Mouse (Mus musculus): Measurements from ENCODE around the gene Slc12a6. TPM values are rescaled to one million over a fixed set of nuclear protein-coding genes. Genes with fewer than 3 reads are reported as not detected.

The Slc12a6 gene
- polyA plus RNA-seq, 1 experiment from 2014 or later, result 16.5 TPM

GRCm38 (mm10) chr2:112239212-112239934 lies 26.3 kb upstream of the Slc12a6 start, which contains the start of gene Lpcat4:
Gene Lpcat4, plus strand, starts transcription at chr2:112239468.
- Histone ChIP-seq H3K27me3 (replicated peaks; ENCODE audit: control insufficient read depth, insufficient read depth, low read length) (no peaks in the 10 kb centered on the region), H3K4me2 (ENCODE audit: low read depth, low read length) (peak within 1 kb of the TSS; percentile 88), H3K9ac (ENCODE audit: low read depth, low read length) (peak within 1 kb of the TSS; percentile 83), H3K4me3 (ENCODE audit: low read depth, low read length) (peak within 1 kb of the TSS; percentile 80), H3K9me3 (ENCODE audit: control insufficient read depth, low read length) (no peaks in the 10 kb centered on the region), H3K36me3 (ENCODE audit: control insufficient read depth, insufficient read depth, low read length) (peaks cover 8% of the 10 kb centered on the region; the same call in 1 of the 2 replicates), H3K4me1 (ENCODE audit: control insufficient read depth, insufficient read depth, low read length) (peaks cover 5% of the 10 kb centered on the region; the same call in 1 of the 2 replicates), H3K27ac (replicated peaks; ENCODE audit: low read depth, low read length) (peak within 1 kb of the TSS; percentile 92)
- DNase-seq (ENCODE audit: low spot score) (peak; percentile 91), ATAC-seq (ENCODE audit: low read depth) (peak; percentile 91)
- under 1% methylated on average over 36 of the region's 94 CpGs for WGBS

GRCm38 (mm10) chr2:112239935-112240721 lies 25.5 kb upstream of the Slc12a6 start:
- DNase-seq (ENCODE audit: low spot score), result peak; percentile 34
- Histone ChIP-seq H3K4me1 (ENCODE audit: control insufficient read depth, insufficient read depth, low read length) (peaks cover 5% of the 10 kb centered on the region; the same call in 1 of the 2 replicates), H3K27me3 (replicated peaks; ENCODE audit: control insufficient read depth, insufficient read depth, low read length) (no peaks in the 10 kb centered on the region), H3K4me3 (ENCODE audit: low read depth, low read length) (peak overlapping the region; percentile 80), H3K9me3 (ENCODE audit: control insufficient read depth, low read length) (no peaks in the 10 kb centered on the region), H3K4me2 (ENCODE audit: low read depth, low read length) (peak overlapping the region; percentile 88), H3K27ac (replicated peaks; ENCODE audit: low read depth, low read length) (peak overlapping the region; percentile 92; the same call in 1 of the 2 replicates), H3K9ac (ENCODE audit: low read depth, low read length) (peak overlapping the region; percentile 83), H3K36me3 (ENCODE audit: control insufficient read depth, insufficient read depth, low read length) (peaks cover 15% of the 10 kb centered on the region; the same call in 1 of the 2 replicates)
- ATAC-seq (ENCODE audit: low read depth), result peak; percentile 38
- under 1% methylated on average over 20 of the region's 28 CpGs for WGBS

GRCm38 (mm10) chr2:112241787-112242186 lies 23.8 kb upstream of the Slc12a6 start:
- Histone ChIP-seq H3K9ac (ENCODE audit: low read depth, low read length) (no peak overlapping the region), H3K36me3 (ENCODE audit: control insufficient read depth, insufficient read depth, low read length) (peaks cover 21% of the 10 kb centered on the region; the same call in 1 of the 2 replicates), H3K4me2 (ENCODE audit: low read depth, low read length) (no peak overlapping the region), H3K4me3 (ENCODE audit: low read depth, low read length) (no peak overlapping the region), H3K27me3 (replicated peaks; ENCODE audit: control insufficient read depth, insufficient read depth, low read length) (no peaks in the 10 kb centered on the region), H3K9me3 (ENCODE audit: control insufficient read depth, low read length) (no peaks in the 10 kb centered on the region), H3K27ac (replicated peaks; ENCODE audit: low read depth, low read length) (no peak overlapping the region), H3K4me1 (ENCODE audit: control insufficient read depth, insufficient read depth, low read length) (peaks cover 5% of the 10 kb centered on the region; the same call in 1 of the 2 replicates)
- no peak for DNase-seq (ENCODE audit: low spot score)
- 75% methylated on average over 14 of the region's 14 CpGs for WGBS
- no peak for ATAC-seq (ENCODE audit: low read depth)

- WGBS, result 70% methylated on average over 5 of the region's 5 CpGs
- Histone ChIP-seq H3K4me2 (ENCODE audit: low read depth, low read length) (no peak overlapping the region), H3K27me3 (replicated peaks; ENCODE audit: control insufficient read depth, insufficient read depth, low read length) (no peaks in the 10 kb centered on the region), H3K4me1 (ENCODE audit: control insufficient read depth, insufficient read depth, low read length) (no peaks in the 10 kb centered on the region), H3K9me3 (ENCODE audit: control insufficient read depth, low read length) (no peaks in the 10 kb centered on the region), H3K9ac (ENCODE audit: low read depth, low read length) (no peak overlapping the region), H3K36me3 (ENCODE audit: control insufficient read depth, insufficient read depth, low read length) (peaks cover 21% of the 10 kb centered on the region; the same call in 1 of the 2 replicates), H3K4me3 (ENCODE audit: low read depth, low read length) (no peak overlapping the region), H3K27ac (replicated peaks; ENCODE audit: low read depth, low read length) (no peak overlapping the region)
- DNase-seq (ENCODE audit: low spot score) (peak; percentile 41), ATAC-seq (ENCODE audit: low read depth) (peak; percentile 30; the same call in 1 of the 2 replicates)
Measured at GRCm38 (mm10) chr2:112245307-112245706, 20.3 kb upstream of the Slc12a6 start.

GRCm38 (mm10) chr2:112246193-112246592 lies 19.4 kb upstream of the Slc12a6 start:
- Histone ChIP-seq H3K27me3 (replicated peaks; ENCODE audit: control insufficient read depth, insufficient read depth, low read length) (no peaks in the 10 kb centered on the region), H3K9ac (ENCODE audit: low read depth, low read length) (no peak overlapping the region), H3K27ac (replicated peaks; ENCODE audit: low read depth, low read length) (no peak overlapping the region), H3K4me1 (ENCODE audit: control insufficient read depth, insufficient read depth, low read length) (no peaks in the 10 kb centered on the region), H3K36me3 (ENCODE audit: control insufficient read depth, insufficient read depth, low read length) (peaks cover 21% of the 10 kb centered on the region; the same call in 1 of the 2 replicates), H3K4me3 (ENCODE audit: low read depth, low read length) (no peak overlapping the region), H3K4me2 (ENCODE audit: low read depth, low read length) (no peak overlapping the region), H3K9me3 (ENCODE audit: control insufficient read depth, low read length) (no peaks in the 10 kb centered on the region)
- no peak for ATAC-seq (ENCODE audit: low read depth)
- WGBS, result 78% methylated on average over 6 of the region's 6 CpGs
- DNase-seq (ENCODE audit: low spot score), result no peak

- Histone ChIP-seq H3K27me3 (replicated peaks; ENCODE audit: control insufficient read depth, insufficient read depth, low read length) (no peaks in the 10 kb centered on the region), H3K36me3 (ENCODE audit: control insufficient read depth, insufficient read depth, low read length) (peaks cover 21% of the 10 kb centered on the region; the same call in 1 of the 2 replicates), H3K27ac (replicated peaks; ENCODE audit: low read depth, low read length) (no peak overlapping the region), H3K4me3 (ENCODE audit: low read depth, low read length) (no peak overlapping the region), H3K4me2 (ENCODE audit: low read depth, low read length) (no peak overlapping the region), H3K4me1 (ENCODE audit: control insufficient read depth, insufficient read depth, low read length) (no peaks in the 10 kb centered on the region), H3K9ac (ENCODE audit: low read depth, low read length) (no peak overlapping the region), H3K9me3 (ENCODE audit: control insufficient read depth, low read length) (no peaks in the 10 kb centered on the region)
- DNase-seq (ENCODE audit: low spot score) (no peak), ATAC-seq (ENCODE audit: low read depth) (no peak)
- WGBS, result 85% methylated on average over 10 of the region's 10 CpGs
Measured at GRCm38 (mm10) chr2:112247323-112247722, 18.3 kb upstream of the Slc12a6 start.

GRCm38 (mm10) chr2:112249780-112250453 lies 15.7 kb upstream of the Slc12a6 start:
- DNase-seq (ENCODE audit: low spot score) (no peak), ATAC-seq (ENCODE audit: low read depth) (no peak)
- no peak overlapping the region for H3K4me3 ChIP-seq (ENCODE audit: low read depth, low read length)
- H3K4me1 ChIP-seq (ENCODE audit: control insufficient read depth, insufficient read depth, low read length), result no peaks in the 10 kb centered on the region
- H3K9ac ChIP-seq (ENCODE audit: low read depth, low read length), result no peak overlapping the region
- no peaks in the 10 kb centered on the region for H3K27me3 ChIP-seq (replicated peaks; ENCODE audit: control insufficient read depth, insufficient read depth, low read length)
- no peak overlapping the region for H3K27ac ChIP-seq (replicated peaks; ENCODE audit: low read depth, low read length)
- H3K9me3 ChIP-seq (ENCODE audit: control insufficient read depth, low read length), result no peaks in the 10 kb centered on the region
- H3K4me2 ChIP-seq (ENCODE audit: low read depth, low read length), result no peak overlapping the region
- H3K36me3 ChIP-seq (ENCODE audit: control insufficient read depth, insufficient read depth, low read length), result 0 out of 2 replicates have a peak, but pooled peaks cover 8% of the 10 kb centered on the region
- 89% methylated on average over 10 of the region's 10 CpGs for WGBS

All from embryonic facial prominence, embryonic 14.5 days (tissue).